Mouse (Mus musculus): ENCODE data around the gene Dynlt1b. TPM values are rescaled to one million over a fixed set of nuclear protein-coding genes. Genes with fewer than 3 reads are reported as not detected.
A peak's percentile ranks its signal among the peaks of the same experiment; 100 is the strongest.
"Not testable (repeated sequence)": the region's sequence is repeated elsewhere in the genome, so short reads cannot be mapped to it uniquely, and the experiment has no call there.

Gene Dynlt1b
- polyA plus RNA-seq, 1 experiment from 2014 or later, result 538 TPM

- not testable (repeated sequence) for H3K9me3 ChIP-seq (ENCODE audit: control insufficient read depth, low read length); H3K4me2 ChIP-seq (ENCODE audit: low read depth, low read length); H3K4me3 ChIP-seq (ENCODE audit: low read length); H3K9ac ChIP-seq (ENCODE audit: low read length); H3K27ac ChIP-seq (ENCODE audit: low read length); H3K27me3 ChIP-seq (ENCODE audit: control insufficient read depth, insufficient read depth, low read depth, low read length); H3K36me3 ChIP-seq (ENCODE audit: control insufficient read depth, insufficient read depth, low read length); H3K4me1 ChIP-seq (replicated peaks; ENCODE audit: control insufficient read depth, insufficient read depth, low read length); ATAC-seq (ENCODE audit: low read depth)
- WGBS, result 86% methylated on average over 1 of the region's 3 CpGs
These were observed 31.8 kb upstream of the Dynlt1b start for GRCm38 (mm10) chr17:6398079-6398478.

GRCm38 (mm10) chr17:6398816-6399215 is 31.1 kb upstream of the Dynlt1b start:
- 23% methylated on average over 7 of the region's 7 CpGs for WGBS
- not testable (repeated sequence) for H3K27me3 ChIP-seq (ENCODE audit: control insufficient read depth, insufficient read depth, low read depth, low read length); H3K36me3 ChIP-seq (ENCODE audit: control insufficient read depth, insufficient read depth, low read length); H3K9me3 ChIP-seq (ENCODE audit: control insufficient read depth, low read length); H3K27ac ChIP-seq (ENCODE audit: low read length); H3K9ac ChIP-seq (ENCODE audit: low read length); H3K4me2 ChIP-seq (ENCODE audit: low read depth, low read length); H3K4me1 ChIP-seq (replicated peaks; ENCODE audit: control insufficient read depth, insufficient read depth, low read length); H3K4me3 ChIP-seq (ENCODE audit: low read length)
- peak; percentile 4; the same call in 1 of the 2 replicates for ATAC-seq (ENCODE audit: low read depth)

GRCm38 (mm10) chr17:6399281-6400096 is 30.4 kb upstream of the Dynlt1b start:
- not testable (repeated sequence) for H3K4me3 ChIP-seq (ENCODE audit: low read length); H3K9ac ChIP-seq (ENCODE audit: low read length); H3K9me3 ChIP-seq (ENCODE audit: control insufficient read depth, low read length); H3K36me3 ChIP-seq (ENCODE audit: control insufficient read depth, insufficient read depth, low read length); H3K27ac ChIP-seq (ENCODE audit: low read length); H3K4me2 ChIP-seq (ENCODE audit: low read depth, low read length); H3K4me1 ChIP-seq (replicated peaks; ENCODE audit: control insufficient read depth, insufficient read depth, low read length); H3K27me3 ChIP-seq (ENCODE audit: control insufficient read depth, insufficient read depth, low read depth, low read length)
- 26% methylated on average over 6 of the region's 13 CpGs for WGBS
- peak; percentile 90 for ATAC-seq (ENCODE audit: low read depth)

GRCm38 (mm10) chr17:6400097-6400489 is 29.8 kb upstream of the Dynlt1b start:
- WGBS, result 70% methylated on average over 4 of the region's 4 CpGs
- H3K36me3 ChIP-seq (ENCODE audit: control insufficient read depth, insufficient read depth, low read length); H3K4me1 ChIP-seq (replicated peaks; ENCODE audit: control insufficient read depth, insufficient read depth, low read length); H3K9me3 ChIP-seq (ENCODE audit: control insufficient read depth, low read length); H3K27ac ChIP-seq (ENCODE audit: low read length); ATAC-seq (ENCODE audit: low read depth); H3K4me2 ChIP-seq (ENCODE audit: low read depth, low read length); H3K4me3 ChIP-seq (ENCODE audit: low read length); H3K9ac ChIP-seq (ENCODE audit: low read length); H3K27me3 ChIP-seq (ENCODE audit: control insufficient read depth, insufficient read depth, low read depth, low read length): not testable (repeated sequence)

GRCm38 (mm10) chr17:6404493-6404892 is 25.4 kb upstream of the Dynlt1b start:
- not testable (repeated sequence) for H3K4me1 ChIP-seq (replicated peaks; ENCODE audit: control insufficient read depth, insufficient read depth, low read length); H3K27ac ChIP-seq (ENCODE audit: low read length); H3K36me3 ChIP-seq (ENCODE audit: control insufficient read depth, insufficient read depth, low read length); H3K9ac ChIP-seq (ENCODE audit: low read length); H3K9me3 ChIP-seq (ENCODE audit: control insufficient read depth, low read length); H3K4me3 ChIP-seq (ENCODE audit: low read length); ATAC-seq (ENCODE audit: low read depth); H3K27me3 ChIP-seq (ENCODE audit: control insufficient read depth, insufficient read depth, low read depth, low read length); H3K4me2 ChIP-seq (ENCODE audit: low read depth, low read length)
- 71% methylated on average over 1 of the region's 1 CpGs for WGBS

GRCm38 (mm10) chr17:6406972-6407371 is 22.9 kb upstream of the Dynlt1b start:
- ATAC-seq (ENCODE audit: low read depth), result peak; percentile 84
- not testable (repeated sequence) for H3K9ac ChIP-seq (ENCODE audit: low read length); H3K36me3 ChIP-seq (ENCODE audit: control insufficient read depth, insufficient read depth, low read length); H3K4me1 ChIP-seq (replicated peaks; ENCODE audit: control insufficient read depth, insufficient read depth, low read length); H3K4me2 ChIP-seq (ENCODE audit: low read depth, low read length); H3K27ac ChIP-seq (ENCODE audit: low read length); H3K27me3 ChIP-seq (ENCODE audit: control insufficient read depth, insufficient read depth, low read depth, low read length); H3K9me3 ChIP-seq (ENCODE audit: control insufficient read depth, low read length); H3K4me3 ChIP-seq (ENCODE audit: low read length)
- WGBS, result 75% methylated on average over 1 of the region's 2 CpGs

GRCm38 (mm10) chr17:6410713-6411213 is 19.1 kb upstream of the Dynlt1b start:
- H3K27me3 ChIP-seq (ENCODE audit: control insufficient read depth, insufficient read depth, low read depth, low read length); H3K4me1 ChIP-seq (replicated peaks; ENCODE audit: control insufficient read depth, insufficient read depth, low read length): not testable (repeated sequence)
- 0 out of 2 replicates have a peak, but pooled peaks have one; percentile 51 for ATAC-seq (ENCODE audit: low read depth)

GRCm38 (mm10) chr17:6417118-6417517 is 12.8 kb upstream of the Dynlt1b start:
- not testable (repeated sequence) for H3K9ac ChIP-seq (ENCODE audit: low read length); H3K4me1 ChIP-seq (replicated peaks; ENCODE audit: control insufficient read depth, insufficient read depth, low read length); H3K9me3 ChIP-seq (ENCODE audit: control insufficient read depth, low read length); H3K27me3 ChIP-seq (ENCODE audit: control insufficient read depth, insufficient read depth, low read depth, low read length); H3K4me3 ChIP-seq (ENCODE audit: low read length); H3K4me2 ChIP-seq (ENCODE audit: low read depth, low read length); H3K27ac ChIP-seq (ENCODE audit: low read length); ATAC-seq (ENCODE audit: low read depth); H3K36me3 ChIP-seq (ENCODE audit: control insufficient read depth, insufficient read depth, low read length)
- WGBS, result 42% methylated on average over 4 of the region's 7 CpGs

More at GRCm38 (mm10) chr17:6410713-6411213, 19.1 kb upstream of the Dynlt1b start:
- H3K36me3 ChIP-seq (ENCODE audit: control insufficient read depth, insufficient read depth, low read length); H3K9ac ChIP-seq (ENCODE audit: low read length); H3K4me3 ChIP-seq (ENCODE audit: low read length); H3K4me2 ChIP-seq (ENCODE audit: low read depth, low read length); H3K9me3 ChIP-seq (ENCODE audit: control insufficient read depth, low read length); H3K27ac ChIP-seq (ENCODE audit: low read length): not testable (repeated sequence)
- WGBS, result 33% methylated on average over 6 of the region's 6 CpGs

- not testable (repeated sequence) for H3K27ac ChIP-seq (ENCODE audit: low read length); H3K9me3 ChIP-seq (ENCODE audit: control insufficient read depth, low read length); H3K27me3 ChIP-seq (ENCODE audit: control insufficient read depth, insufficient read depth, low read depth, low read length); H3K36me3 ChIP-seq (ENCODE audit: control insufficient read depth, insufficient read depth, low read length); H3K9ac ChIP-seq (ENCODE audit: low read length); H3K4me3 ChIP-seq (ENCODE audit: low read length); H3K4me2 ChIP-seq (ENCODE audit: low read depth, low read length); H3K4me1 ChIP-seq (replicated peaks; ENCODE audit: control insufficient read depth, insufficient read depth, low read length)
- 39% methylated on average over 1 of the region's 2 CpGs for WGBS
- peak; percentile 61 for ATAC-seq (ENCODE audit: low read depth)
These were observed 9.4 kb upstream of the Dynlt1b start for GRCm38 (mm10) chr17:6420557-6420956.

Data from lung, embryonic 16.5 days (tissue).